Mouse (Mus musculus) lung, adult 18-20 months (tissue): ENCODE measurements around the gene Flii.
A peak's percentile ranks its signal among the peaks of the same experiment; 100 is the strongest.

ENCODE experiments used
- DNase-seq, 2 experiments: peaks; one replicate each; pipeline ENCODE4 v3.0.0; 2022; ENCODE audit warnings: mixed read lengths in 2 of 2

The Flii gene

GRCm38 (mm10) chr11:60726601-60727391, at the start of gene Flii:
Gene Flii (minus strand): TSS chr11:60727263.
- peak; percentile 78 to 83 for DNase-seq

- no peak for DNase-seq
These were observed 49.2 kb upstream of the Flii start for GRCm38 (mm10) chr11:60776107-60776828.

- DNase-seq, result no peak
These were observed 48.5 kb upstream of the Flii start for GRCm38 (mm10) chr11:60775578-60775977.

- no peak for DNase-seq
These were observed 47.8 kb upstream of the Flii start for GRCm38 (mm10) chr11:60774841-60775240.

- no peak for DNase-seq
These were observed 47.2 kb upstream of the Flii start for GRCm38 (mm10) chr11:60774158-60774689.

- no peak for DNase-seq
These were observed 45.1 kb upstream of the Flii start for GRCm38 (mm10) chr11:60772161-60772560.

- DNase-seq, result no peak
These were observed 43.7 kb upstream of the Flii start for GRCm38 (mm10) chr11:60770776-60771175.

- peak in 1 of 2 experiments; percentile 42 for DNase-seq
These were observed 42.3 kb upstream of the Flii start for GRCm38 (mm10) chr11:60769322-60769721.

GRCm38 (mm10) chr11:60766969-60767368, 39.9 kb upstream of the Flii start:
- DNase-seq, result no peak

- DNase-seq, result no peak
These were observed 34.6 kb upstream of the Flii start for GRCm38 (mm10) chr11:60761681-60762080.

GRCm38 (mm10) chr11:60755570-60755969, 28.5 kb upstream of the Flii start:
- no peak for DNase-seq

- no peak for DNase-seq
These were observed 13.3 kb upstream of the Flii start for GRCm38 (mm10) chr11:60740321-60740720.

GRCm38 (mm10) chr11:60737450-60737849, 10.4 kb upstream of the Flii start:
- DNase-seq, result no peak

- no peak for DNase-seq
These were observed 9.4 kb upstream of the Flii start for GRCm38 (mm10) chr11:60736491-60736890.

GRCm38 (mm10) chr11:60735191-60735590, 8.1 kb upstream of the Flii start:
- no peak for DNase-seq

GRCm38 (mm10) chr11:60734206-60734605, 7.1 kb upstream of the Flii start:
- DNase-seq, result no peak

- no peak for DNase-seq
These were observed 4.2 kb upstream of the Flii start for GRCm38 (mm10) chr11:60731251-60731650.

GRCm38 (mm10) chr11:60730169-60730568, 3.1 kb upstream of the Flii start:
- DNase-seq, result peak; percentile 48 to 59

- peak; percentile 78 to 82 for DNase-seq
These were observed 2.2 kb upstream of the Flii start for GRCm38 (mm10) chr11:60729217-60729641.

GRCm38 (mm10) chr11:60728260-60728761, 1.2 kb upstream of the Flii start, which contains the start of gene Mief2:
Gene Mief2 (plus strand): TSS chr11:60728398.
- DNase-seq, result peak; percentile 96 to 97

- DNase-seq, result no peak
These were observed 503 bp upstream of the Flii start for GRCm38 (mm10) chr11:60727392-60728140.

- no peak for DNase-seq
These were observed 7.8 kb downstream of the Flii start for GRCm38 (mm10) chr11:60719263-60719662.

- no peak for DNase-seq
These were observed 11.2 kb downstream of the Flii start for GRCm38 (mm10) chr11:60715833-60716232.
